Mouse (Mus musculus): Measurements from ENCODE around the gene Farsa. TPM values are rescaled to one million over a fixed set of nuclear protein-coding genes. Genes with fewer than 3 reads are reported as not detected.

Gene Farsa
- polyA plus RNA-seq, 1 experiment from 2014 or later: 130 TPM

DNA sequence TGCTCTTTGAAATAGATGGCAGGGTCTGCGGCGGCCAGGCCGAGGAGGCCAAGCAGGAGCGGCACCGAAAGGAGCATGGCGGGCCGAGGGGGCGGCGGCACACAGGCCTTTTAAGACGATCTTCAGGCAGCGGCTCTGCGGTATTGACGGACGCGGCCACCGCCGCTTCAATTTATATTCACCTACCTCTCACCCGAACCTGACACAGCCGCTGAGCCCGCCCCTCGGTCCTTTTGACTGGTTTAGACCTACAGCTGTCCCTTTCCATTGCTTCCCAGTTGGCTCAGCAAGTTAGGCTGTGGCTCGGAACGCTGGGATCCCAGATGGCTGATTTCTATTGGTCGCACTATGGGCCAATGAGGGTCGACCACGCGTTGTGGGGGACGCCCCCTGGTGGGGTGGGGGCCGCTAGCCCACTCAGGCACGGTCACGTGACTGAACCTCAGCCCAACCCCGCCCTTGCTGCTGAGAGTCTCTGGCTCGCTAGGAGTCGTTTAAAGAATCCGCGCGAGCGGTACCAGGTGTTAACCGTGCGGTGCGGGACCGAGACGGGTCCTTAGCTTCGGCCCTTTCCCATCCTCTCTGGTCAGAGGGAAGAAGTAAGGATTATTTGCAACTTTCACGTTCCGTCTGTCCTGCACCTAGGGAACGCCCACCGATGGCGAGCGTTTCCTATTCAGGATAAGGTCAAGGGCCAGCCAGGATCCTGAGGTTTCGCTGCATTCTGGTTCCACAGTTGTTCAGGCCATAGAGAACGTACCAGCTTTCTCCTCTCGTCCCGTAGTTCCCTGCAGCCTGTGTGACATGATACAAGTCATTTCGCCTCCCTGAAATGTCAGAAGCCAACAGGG, 9.8 kb upstream of the Farsa start, which contains the start of gene Calr:
Calr (minus strand) TSS at position 213 of the 851 bp plus-strand sequence.
- H3K36me3 ChIP-seq (ENCODE audit: control insufficient read depth, insufficient read depth, low read length): peaks cover 38% of the 10 kb centered on the region
- H3K9ac ChIP-seq (ENCODE audit: low read depth, low read length): peak within 1 kb of the TSS; percentile 98
- WGBS: under 1% methylated on average over 55 of the region's 55 CpGs
- peak; percentile 100 for DNase-seq (ENCODE audit: low spot score)
- peak within 1 kb of the TSS; percentile 94 for H3K27ac ChIP-seq (ENCODE audit: low read depth, low read length)
- peaks cover 29% of the 10 kb centered on the region for H3K4me1 ChIP-seq (replicated peaks; ENCODE audit: control insufficient read depth, insufficient read depth, low read length)
- H3K9me3 ChIP-seq (ENCODE audit: control insufficient read depth, low read length): no peaks in the 10 kb centered on the region
- peak within 1 kb of the TSS; percentile 97 for H3K4me3 ChIP-seq (ENCODE audit: low read depth, low read length)
- no peaks in the 10 kb centered on the region for H3K27me3 ChIP-seq (replicated peaks; ENCODE audit: control insufficient read depth, insufficient read depth, low read length)
- H3K4me2 ChIP-seq: peak within 1 kb of the TSS; percentile 95
- peak; percentile 98 for ATAC-seq (replicated peaks; ENCODE audit: low FRiP score)

- no peak for DNase-seq (ENCODE audit: low spot score)
- Histone ChIP-seq H3K9ac (ENCODE audit: low read depth, low read length) (peak overlapping the region; percentile 87), H3K27me3 (replicated peaks; ENCODE audit: control insufficient read depth, insufficient read depth, low read length) (no peaks in the 10 kb centered on the region), H3K4me2 (peak overlapping the region; percentile 95), H3K4me1 (replicated peaks; ENCODE audit: control insufficient read depth, insufficient read depth, low read length) (peaks cover 27% of the 10 kb centered on the region), H3K9me3 (ENCODE audit: control insufficient read depth, low read length) (no peaks in the 10 kb centered on the region), H3K4me3 (ENCODE audit: low read depth, low read length) (peak overlapping the region; percentile 97), H3K36me3 (ENCODE audit: control insufficient read depth, insufficient read depth, low read length) (peaks cover 30% of the 10 kb centered on the region), H3K27ac (ENCODE audit: low read depth, low read length) (peak overlapping the region; percentile 94)
- ATAC-seq (replicated peaks; ENCODE audit: low FRiP score): no peak
- 22% methylated on average over 6 of the region's 6 CpGs for WGBS
Measured at GRCm38 (mm10) chr8:84847684-84848435, 8.9 kb upstream of the Farsa start.

DNA sequence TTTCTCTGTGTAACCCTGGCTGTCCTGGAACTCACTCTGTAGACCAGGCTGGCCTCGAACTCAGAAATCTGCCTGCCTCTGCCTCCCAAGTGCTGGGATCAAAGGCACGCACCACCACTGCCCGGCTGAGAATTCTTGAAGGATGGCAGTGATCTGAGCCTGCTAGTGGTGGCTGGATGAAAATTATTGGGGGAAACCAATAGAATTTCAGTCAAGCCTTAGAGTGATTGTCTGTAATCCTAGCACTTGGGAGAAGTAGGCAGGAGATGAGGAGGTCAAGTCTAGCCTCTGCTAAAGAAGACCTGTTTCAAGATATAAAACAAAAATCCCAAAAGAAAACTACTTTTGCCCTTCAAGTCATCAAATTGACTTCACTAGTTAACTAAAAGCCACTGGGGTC, 355 bp upstream of the Farsa start:
- WGBS: 83% methylated on average over 3 of the region's 3 CpGs
- H3K36me3 ChIP-seq (ENCODE audit: control insufficient read depth, insufficient read depth, low read length): peaks cover 17% of the 10 kb centered on the region
- peak overlapping the region; percentile 95 for H3K4me3 ChIP-seq (ENCODE audit: low read depth, low read length)
- H3K27me3 ChIP-seq (replicated peaks; ENCODE audit: control insufficient read depth, insufficient read depth, low read length): no peaks in the 10 kb centered on the region
- DNase-seq (ENCODE audit: low spot score) (no peak), ATAC-seq (replicated peaks; ENCODE audit: low FRiP score) (peak; percentile 29)
- H3K9ac ChIP-seq (ENCODE audit: low read depth, low read length): no peak overlapping the region
- no peak overlapping the region for H3K27ac ChIP-seq (ENCODE audit: low read depth, low read length)
- no peaks in the 10 kb centered on the region for H3K9me3 ChIP-seq (ENCODE audit: control insufficient read depth, low read length)
- peaks cover 12% of the 10 kb centered on the region for H3K4me1 ChIP-seq (replicated peaks; ENCODE audit: control insufficient read depth, insufficient read depth, low read length)
- no peak overlapping the region; the same call in 1 of the 2 replicates for H3K4me2 ChIP-seq

- Histone ChIP-seq H3K4me2 (peak within 1 kb of the TSS; percentile 99), H3K9me3 (ENCODE audit: control insufficient read depth, low read length) (no peaks in the 10 kb centered on the region), H3K27ac (ENCODE audit: low read depth, low read length) (peak within 1 kb of the TSS; percentile 80), H3K36me3 (ENCODE audit: control insufficient read depth, insufficient read depth, low read length) (peaks cover 17% of the 10 kb centered on the region), H3K4me3 (ENCODE audit: low read depth, low read length) (peak within 1 kb of the TSS; percentile 55), H3K9ac (ENCODE audit: low read depth, low read length) (peak within 1 kb of the TSS; percentile 68), H3K4me1 (replicated peaks; ENCODE audit: control insufficient read depth, insufficient read depth, low read length) (peaks cover 26% of the 10 kb centered on the region), H3K27me3 (replicated peaks; ENCODE audit: control insufficient read depth, insufficient read depth, low read length) (no peaks in the 10 kb centered on the region)
- ATAC-seq (replicated peaks; ENCODE audit: low FRiP score) (peak; percentile 78), DNase-seq (ENCODE audit: low spot score) (peak; percentile 86)
- 11% methylated on average over 43 of the region's 46 CpGs for WGBS
Measured at GRCm38 (mm10) chr8:84871376-84872308, 14.9 kb downstream of the Farsa start, which contains the start of gene Syce2. TSS of gene Syce2 (plus strand) at chr8:84872111.

GRCm38 (mm10) chr8:84872309-84872965, 15.6 kb downstream of the Farsa start:
- peak overlapping the region; percentile 99 for H3K4me2 ChIP-seq
- 3% methylated on average over 54 of the region's 54 CpGs for WGBS
- H3K9ac ChIP-seq (ENCODE audit: low read depth, low read length): peak overlapping the region; percentile 68
- H3K4me1 ChIP-seq (replicated peaks; ENCODE audit: control insufficient read depth, insufficient read depth, low read length): peaks cover 29% of the 10 kb centered on the region
- H3K4me3 ChIP-seq (ENCODE audit: low read depth, low read length): peak overlapping the region; percentile 55
- H3K27me3 ChIP-seq (replicated peaks; ENCODE audit: control insufficient read depth, insufficient read depth, low read length): no peaks in the 10 kb centered on the region
- peaks cover 14% of the 10 kb centered on the region for H3K36me3 ChIP-seq (ENCODE audit: control insufficient read depth, insufficient read depth, low read length)
- DNase-seq (ENCODE audit: low spot score) (peak; percentile 53), ATAC-seq (replicated peaks; ENCODE audit: low FRiP score) (peak; percentile 67)
- H3K27ac ChIP-seq (ENCODE audit: low read depth, low read length): peak overlapping the region; percentile 80
- no peaks in the 10 kb centered on the region for H3K9me3 ChIP-seq (ENCODE audit: control insufficient read depth, low read length)

DNA sequence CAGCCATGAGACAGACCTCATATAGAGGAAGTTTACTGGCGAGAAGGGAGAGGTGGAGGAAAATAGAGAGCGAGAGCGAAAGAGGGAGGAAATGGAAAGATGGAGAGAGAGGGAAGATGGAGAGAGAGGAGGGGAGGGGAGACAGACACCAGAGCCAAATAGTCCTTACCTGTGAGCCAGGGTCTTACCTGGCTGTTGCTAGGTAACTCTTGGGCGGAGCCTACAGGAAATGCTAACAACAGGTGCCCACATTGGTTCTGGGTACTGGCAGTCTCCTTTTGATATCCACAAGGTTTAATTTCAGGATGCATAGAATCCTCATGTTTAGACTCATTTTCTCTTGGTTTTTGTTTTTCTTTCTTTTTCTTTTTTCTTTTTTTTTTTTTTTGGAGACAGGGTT, 16.2 kb downstream of the Farsa start:
- H3K4me2 ChIP-seq: peak overlapping the region; percentile 99
- ATAC-seq (replicated peaks; ENCODE audit: low FRiP score) (no peak), DNase-seq (ENCODE audit: low spot score) (no peak)
- no peaks in the 10 kb centered on the region for H3K27me3 ChIP-seq (replicated peaks; ENCODE audit: control insufficient read depth, insufficient read depth, low read length)
- WGBS: 72% methylated on average over 4 of the region's 4 CpGs
- peak overlapping the region; percentile 55 for H3K4me3 ChIP-seq (ENCODE audit: low read depth, low read length)
- H3K9me3 ChIP-seq (ENCODE audit: control insufficient read depth, low read length): no peaks in the 10 kb centered on the region
- no peak overlapping the region for H3K27ac ChIP-seq (ENCODE audit: low read depth, low read length)
- peaks cover 8% of the 10 kb centered on the region for H3K36me3 ChIP-seq (ENCODE audit: control insufficient read depth, insufficient read depth, low read length)
- H3K9ac ChIP-seq (ENCODE audit: low read depth, low read length): peak overlapping the region; percentile 68
- peaks cover 29% of the 10 kb centered on the region for H3K4me1 ChIP-seq (replicated peaks; ENCODE audit: control insufficient read depth, insufficient read depth, low read length)

DNA sequence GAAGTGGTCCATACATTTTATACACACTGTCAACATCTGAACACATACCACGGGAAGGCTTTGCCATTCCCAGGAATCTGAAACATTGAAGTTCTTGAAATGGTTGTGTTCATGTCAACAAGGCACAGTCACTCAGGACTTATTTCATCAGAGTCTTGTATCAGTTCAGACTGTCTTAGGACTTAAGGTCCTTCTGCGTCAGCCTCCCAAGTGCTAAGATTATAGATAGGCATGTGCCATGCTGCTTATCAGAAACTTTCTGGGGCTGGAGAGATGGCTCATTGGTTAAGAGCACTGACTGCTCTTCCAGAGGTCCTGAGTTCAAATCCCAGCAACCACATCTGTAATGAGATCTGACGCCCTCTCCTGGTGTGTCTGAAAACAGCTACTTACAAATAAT, 17.6 kb downstream of the Farsa start:
- no peak for DNase-seq (ENCODE audit: low spot score)
- Histone ChIP-seq H3K4me3 (ENCODE audit: low read depth, low read length) (no peak overlapping the region), H3K9ac (ENCODE audit: low read depth, low read length) (no peak overlapping the region), H3K27ac (ENCODE audit: low read depth, low read length) (peak overlapping the region; percentile 43; the same call in 1 of the 2 replicates), H3K9me3 (ENCODE audit: control insufficient read depth, low read length) (no peaks in the 10 kb centered on the region), H3K4me2 (no peak overlapping the region; the same call in 1 of the 2 replicates), H3K27me3 (replicated peaks; ENCODE audit: control insufficient read depth, insufficient read depth, low read length) (no peaks in the 10 kb centered on the region), H3K4me1 (replicated peaks; ENCODE audit: control insufficient read depth, insufficient read depth, low read length) (peaks cover 29% of the 10 kb centered on the region), H3K36me3 (ENCODE audit: control insufficient read depth, insufficient read depth, low read length) (0 out of 2 replicates have a peak, but pooled peaks cover 2% of the 10 kb centered on the region)
- WGBS: 69% methylated on average over 3 of the region's 3 CpGs
- ATAC-seq (replicated peaks; ENCODE audit: low FRiP score): no peak
